Mouse (Mus musculus) frontal cortex, postnatal 36 days (tissue): ENCODE measurements around the gene Prlr.
A peak's percentile ranks its signal among the peaks of the same experiment; 100 is the strongest.

Experiments used
- DNase-seq, 2 experiments: peaks; one replicate each; pipeline ENCODE4 v3.0.0; 2022; ENCODE audit warnings: low spot score in 2 of 2

Prlr gene

GRCm38 (mm10) chr15:10177083-10177482 lies at the start of gene Prlr:
Gene Prlr (plus strand): TSS chr15:10177238.
- DNase-seq, result no peak

GRCm38 (mm10) chr15:10133781-10134180 lies 43.3 kb upstream of the Prlr start:
- no peak for DNase-seq

- DNase-seq, result peak in 1 of 2 experiments; percentile 7
Measured at GRCm38 (mm10) chr15:10134889-10135288, 42.1 kb upstream of the Prlr start.

DNA sequence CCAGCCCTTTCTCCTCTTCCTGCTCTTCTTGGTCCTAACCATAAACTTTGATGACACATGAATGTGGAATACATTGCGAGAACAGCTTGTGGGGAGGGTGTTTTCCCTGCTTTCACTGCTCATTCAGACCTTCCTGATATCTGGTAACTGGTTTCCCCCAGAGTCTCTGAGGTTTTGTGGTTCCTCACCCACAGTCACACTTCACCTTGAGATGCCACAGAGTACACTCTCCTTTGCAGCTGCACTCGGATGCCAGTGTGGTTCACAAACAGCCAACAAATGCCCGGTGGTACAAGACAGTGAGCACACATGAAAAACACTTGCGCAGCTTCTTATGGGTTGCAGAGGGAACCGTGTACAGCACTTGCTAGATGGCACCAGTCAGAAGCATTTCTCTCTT lies 32.5 kb upstream of the Prlr start:
- DNase-seq, result no peak

- DNase-seq, result no peak
Measured at GRCm38 (mm10) chr15:10148196-10148595, 28.8 kb upstream of the Prlr start.

GRCm38 (mm10) chr15:10160663-10161062 lies 16.4 kb upstream of the Prlr start:
- no peak for DNase-seq

DNA sequence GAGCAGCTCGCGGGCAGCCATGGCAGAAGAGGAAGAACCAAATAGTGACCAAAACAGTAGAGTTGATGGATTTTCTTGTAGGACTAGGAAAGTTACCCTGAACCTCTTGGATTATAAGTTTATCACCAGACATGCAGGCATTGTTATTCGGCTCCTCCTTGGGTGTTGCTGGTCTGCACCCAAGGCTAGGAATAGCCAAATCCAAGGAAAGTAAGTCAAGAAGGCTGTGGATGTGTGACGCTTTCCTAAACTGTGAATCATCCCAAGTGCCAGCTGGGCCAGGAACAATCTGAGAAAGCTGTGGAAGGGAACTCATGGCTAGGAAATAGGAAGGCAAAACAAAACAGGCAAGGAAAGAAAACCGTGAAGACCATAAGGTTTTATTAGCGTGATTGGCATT lies 2.0 kb upstream of the Prlr start:
- peak; percentile 9 to 10 for DNase-seq

DNA sequence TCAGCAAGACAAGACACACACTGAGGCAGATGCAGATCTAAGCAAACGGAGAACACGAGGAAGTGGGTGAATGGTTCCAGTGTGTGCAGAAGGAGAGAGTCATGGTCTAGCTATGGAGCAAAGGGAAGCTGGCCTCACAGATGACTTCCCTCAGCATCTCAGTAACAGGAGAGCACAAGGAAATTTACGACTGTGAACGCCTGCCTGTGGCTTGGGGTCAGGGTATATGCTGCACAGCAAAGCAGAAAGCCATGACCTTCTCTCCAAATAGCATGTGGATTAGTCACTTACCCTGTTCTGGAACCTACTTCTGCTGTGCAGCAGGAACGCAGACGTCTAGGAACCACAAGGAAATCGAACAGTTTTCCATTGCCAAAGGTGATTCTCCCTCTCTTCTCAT lies 1.4 kb upstream of the Prlr start:
- DNase-seq, result no peak

- peak; percentile 20 to 24 for DNase-seq
Measured at GRCm38 (mm10) chr15:10177519-10178130, 587 bp downstream of the Prlr start.

- DNase-seq, result no peak
Measured at GRCm38 (mm10) chr15:10178131-10178566, 1.1 kb downstream of the Prlr start.

DNA sequence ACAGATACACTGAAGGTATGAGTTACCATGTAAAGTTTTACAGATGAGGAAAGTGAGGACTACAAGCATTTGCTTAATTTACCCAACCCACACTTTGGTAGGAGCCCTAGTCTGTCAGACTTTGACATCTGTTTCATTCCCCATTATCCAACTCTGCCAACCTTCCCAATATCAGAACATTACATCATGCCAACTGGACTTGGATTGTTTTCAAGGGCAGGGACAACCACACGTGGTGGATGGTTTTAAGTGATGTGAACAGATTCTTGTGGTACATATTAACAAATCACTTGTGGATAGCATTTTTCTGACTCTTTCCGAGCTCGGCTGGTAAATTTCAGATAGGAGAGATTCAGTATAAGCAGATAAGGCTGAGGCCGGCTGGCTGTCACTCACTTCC lies 3.7 kb downstream of the Prlr start:
- DNase-seq, result no peak

DNA sequence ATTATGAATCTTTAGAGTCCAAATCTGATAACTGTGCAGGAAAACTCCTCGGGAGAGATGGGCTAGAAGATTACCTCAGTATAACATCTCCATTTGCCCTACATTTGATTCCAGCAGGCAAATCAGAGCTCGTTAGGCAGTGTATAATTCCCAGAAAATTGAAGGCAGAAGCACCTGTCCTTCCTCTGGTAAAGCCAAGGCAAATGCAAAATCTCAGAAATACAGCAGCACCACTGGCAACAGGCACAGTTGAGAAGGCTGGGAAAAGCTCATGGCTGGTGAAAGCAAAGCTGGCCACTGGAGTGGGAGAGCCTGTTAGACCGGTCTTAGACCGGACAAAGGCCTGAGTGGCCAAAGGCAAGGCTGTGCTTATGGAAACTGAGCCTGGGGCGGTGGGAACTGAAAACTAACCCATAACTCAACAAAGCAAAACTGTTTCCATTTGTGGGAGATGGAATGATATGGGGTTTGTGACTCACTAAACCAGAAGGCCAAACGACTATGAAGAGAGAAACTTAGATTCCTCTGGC lies 15.1 kb downstream of the Prlr start:
- DNase-seq, result no peak

DNA sequence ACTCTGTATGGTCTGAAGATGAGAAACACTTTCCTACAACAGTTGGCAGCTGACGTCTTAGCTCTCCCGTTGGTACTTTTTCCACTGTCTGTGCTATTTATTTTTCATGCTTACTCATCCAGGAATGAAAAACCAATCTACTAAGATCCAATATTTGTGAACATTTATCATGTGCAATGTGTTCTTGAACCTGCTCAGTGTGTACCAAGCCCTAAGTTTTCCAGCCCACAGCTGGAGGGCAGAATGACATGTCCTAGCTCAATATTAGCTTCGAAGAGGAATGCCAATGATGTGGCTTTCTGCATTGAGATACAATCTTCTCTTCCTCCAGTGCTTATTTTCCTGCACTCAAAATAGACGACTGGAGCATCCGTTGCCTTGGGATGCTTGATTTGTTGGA lies 24.0 kb downstream of the Prlr start:
- no peak for DNase-seq

- no peak for DNase-seq
Measured at GRCm38 (mm10) chr15:10202504-10203302, 25.7 kb downstream of the Prlr start.

DNA sequence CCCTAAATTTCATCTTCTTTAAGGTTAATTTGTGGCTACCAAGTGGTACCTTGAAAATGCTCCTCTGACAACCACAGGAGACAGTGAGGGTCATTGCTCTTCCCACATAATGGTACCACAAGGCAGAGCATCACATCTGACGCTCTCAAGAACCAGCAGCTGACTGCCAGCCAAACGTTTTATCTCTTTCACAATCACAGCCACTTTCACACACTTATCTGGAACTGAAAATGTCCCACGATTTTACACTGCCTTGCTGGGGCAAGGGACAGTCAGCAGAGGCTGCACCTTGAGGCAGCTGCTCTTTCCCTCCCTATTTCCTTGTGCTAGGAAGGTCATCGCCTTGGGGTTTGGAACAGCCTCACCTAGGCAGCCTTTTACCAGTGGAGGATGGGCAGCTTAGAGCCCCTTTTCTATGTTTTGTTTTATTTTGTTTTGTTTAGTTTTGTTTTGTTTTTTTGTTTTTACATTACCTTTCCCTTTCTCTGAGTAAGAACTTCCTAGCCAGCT lies 33.3 kb downstream of the Prlr start:
- no peak for DNase-seq

GRCm38 (mm10) chr15:10211992-10212391 lies 35.0 kb downstream of the Prlr start:
- no peak for DNase-seq

DNA sequence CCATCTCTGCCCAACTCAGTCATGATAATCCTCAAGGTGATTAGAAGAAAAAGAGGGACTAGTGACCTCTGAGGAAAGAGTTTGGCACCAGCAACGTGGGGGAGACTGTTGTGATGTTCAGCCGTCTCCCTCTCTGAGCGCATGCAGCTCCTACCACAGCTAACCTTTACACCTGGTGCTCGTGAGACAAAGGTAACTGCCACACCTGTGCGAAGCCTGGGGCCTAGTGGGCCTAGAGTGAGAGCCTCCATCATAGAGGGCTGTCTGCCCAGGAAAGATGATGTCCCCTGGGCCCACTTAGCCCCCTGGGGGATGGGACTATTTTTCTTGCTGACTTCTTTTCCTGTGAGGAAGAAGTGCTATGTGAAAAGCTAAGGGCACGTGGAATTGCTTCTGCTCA lies 36.2 kb downstream of the Prlr start:
- DNase-seq, result no peak

- no peak for DNase-seq
Measured at GRCm38 (mm10) chr15:10213710-10214109, 36.7 kb downstream of the Prlr start.

GRCm38 (mm10) chr15:10215719-10216118 lies 38.7 kb downstream of the Prlr start:
- DNase-seq, result no peak

DNA sequence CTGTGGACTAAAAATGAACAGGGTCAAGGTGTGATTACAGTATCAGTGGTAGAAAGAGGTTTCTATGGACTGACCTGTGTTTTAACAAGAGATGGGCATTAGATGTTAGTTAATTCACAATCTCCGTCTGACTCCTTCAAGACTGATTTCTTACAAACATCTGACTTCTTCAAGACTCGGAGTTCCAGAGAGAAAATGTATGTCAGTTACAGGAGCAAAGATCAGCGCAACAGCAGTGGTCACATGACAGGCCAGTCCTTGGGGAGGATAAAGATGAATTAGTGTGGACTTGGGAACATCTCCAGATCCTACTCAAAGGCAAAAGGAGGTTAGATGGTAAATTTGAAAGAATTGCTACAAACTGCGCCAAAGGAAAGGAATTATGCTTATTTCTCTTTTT lies 39.2 kb downstream of the Prlr start:
- no peak for DNase-seq

GRCm38 (mm10) chr15:10223614-10224155 lies 46.6 kb downstream of the Prlr start:
- no peak for DNase-seq

GRCm38 (mm10) chr15:10225701-10226100 lies 48.7 kb downstream of the Prlr start:
- no peak for DNase-seq

GRCm38 (mm10) chr15:10228636-10229035 lies 51.6 kb downstream of the Prlr start:
- no peak for DNase-seq
